Mouse (Mus musculus): ENCODE results near the gene Swi5. TPM values are rescaled to one million over a fixed set of nuclear protein-coding genes. Genes with fewer than 3 reads are reported as not detected.
A peak's percentile ranks its signal among the peaks of the same experiment; 100 is the strongest.

The Swi5 gene
- polyA plus RNA-seq, 1 experiment from 2014 or later, result 419 TPM

DNA sequence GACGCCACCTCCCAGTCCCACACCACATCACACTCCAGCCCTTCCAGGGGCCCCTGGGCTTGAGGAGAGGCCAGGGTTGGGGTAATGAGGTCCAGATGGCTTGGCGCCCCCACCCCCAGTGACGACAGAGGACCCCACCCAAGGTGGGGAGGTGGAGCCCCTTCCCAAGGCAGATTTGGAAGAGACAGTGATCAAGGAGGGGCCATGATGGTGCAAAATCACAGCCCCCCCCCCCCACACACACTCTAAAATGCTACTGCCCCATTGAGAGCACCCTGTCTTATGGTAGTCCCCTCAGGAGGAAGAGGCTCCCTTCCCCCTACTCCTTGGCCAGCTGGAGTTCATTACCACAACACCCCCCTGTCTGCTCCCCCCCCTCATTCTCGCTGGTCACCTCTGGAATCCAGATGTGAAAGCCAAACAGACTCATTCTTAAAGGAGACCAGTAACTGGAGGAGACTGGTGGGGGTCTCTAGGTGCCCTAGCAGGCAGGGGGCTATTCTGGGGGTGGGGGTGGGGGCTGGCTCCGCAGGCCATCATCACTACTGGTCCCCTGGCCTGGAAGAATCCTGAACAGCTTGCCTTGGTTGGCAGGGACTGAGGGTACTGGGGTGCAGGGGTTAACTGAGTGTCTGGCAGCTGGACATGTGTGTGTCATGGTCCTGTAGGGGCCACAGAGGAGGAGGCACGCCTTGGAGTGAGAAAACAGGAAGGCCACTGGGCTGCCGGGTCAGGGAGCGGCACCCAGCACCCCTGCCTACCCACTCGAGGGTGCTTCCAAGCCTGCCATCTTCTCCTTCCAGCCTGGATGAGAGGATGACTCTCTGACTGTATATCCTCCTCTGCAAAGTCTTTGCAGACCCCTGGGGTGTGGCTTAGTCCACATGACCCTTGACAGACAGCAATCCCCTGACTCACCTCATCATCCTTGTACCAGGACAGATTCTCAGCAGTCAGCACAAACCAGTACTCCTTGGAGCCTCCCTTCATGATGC, 32.0 kb upstream of the Swi5 start:
- no peaks in the 10 kb centered on the region for H3K27me3 ChIP-seq
- H3K4me3 ChIP-seq (replicated peaks), result no peak overlapping the region
- H3K9me3 ChIP-seq (replicated peaks), result no peaks in the 10 kb centered on the region
- no peaks in the 10 kb centered on the region for H3K36me3 ChIP-seq
- no peak for ATAC-seq (replicated peaks; ENCODE audit: low FRiP score)
- no peak overlapping the region for H3K9ac ChIP-seq
- WGBS, result 21% methylated on average over 9 of the region's 9 CpGs
- H3K4me2 ChIP-seq, result peak overlapping the region; percentile 58
- peaks cover 57% of the 10 kb centered on the region for H3K4me1 ChIP-seq
- H3K27ac ChIP-seq, result peak overlapping the region; percentile 93

DNA sequence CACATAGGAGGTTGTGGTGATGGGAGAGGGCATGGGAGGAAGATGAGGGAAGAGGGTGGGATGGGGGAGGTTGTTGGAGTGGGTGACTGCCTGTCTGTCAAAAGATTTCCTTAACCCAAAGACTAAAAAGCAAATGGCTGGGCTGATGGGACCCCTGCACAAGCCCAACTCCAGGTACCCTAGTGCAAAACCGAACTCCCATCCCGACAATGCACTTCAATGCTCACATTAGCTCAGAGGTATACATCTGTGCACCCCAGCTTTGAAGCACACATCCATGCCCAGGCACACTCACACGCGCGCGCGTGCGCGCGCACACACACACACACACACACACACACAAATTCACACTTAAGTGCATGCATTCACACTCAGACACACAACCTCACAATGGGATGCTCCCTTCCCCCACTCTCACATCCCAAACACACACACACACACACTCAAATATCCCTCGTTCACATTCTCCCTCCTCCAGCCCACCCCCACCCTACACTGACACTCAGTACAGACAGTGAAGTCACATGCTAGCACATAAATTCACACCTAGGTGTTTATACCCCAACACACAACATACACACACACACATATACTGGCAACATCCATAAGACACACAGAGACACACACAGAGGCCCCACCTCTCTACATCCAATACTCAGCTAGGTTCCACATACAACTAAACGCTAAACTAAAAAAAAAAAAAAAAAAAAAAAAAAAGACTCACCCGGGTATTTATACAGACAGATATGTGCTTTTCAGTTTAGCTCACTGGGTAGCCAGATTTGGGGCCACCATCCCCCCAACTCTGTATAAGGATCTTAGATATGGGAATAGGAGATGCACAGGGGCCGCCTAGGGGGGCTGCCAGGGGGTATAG, 31.1 kb upstream of the Swi5 start:
- ATAC-seq (replicated peaks; ENCODE audit: low FRiP score), result no peak
- no peaks in the 10 kb centered on the region for H3K27me3 ChIP-seq
- H3K27ac ChIP-seq, result peak overlapping the region; percentile 93
- no peaks in the 10 kb centered on the region for H3K9me3 ChIP-seq (replicated peaks)
- H3K4me3 ChIP-seq (replicated peaks), result peak overlapping the region; percentile 42
- peak overlapping the region; percentile 36 for H3K9ac ChIP-seq
- peaks cover 60% of the 10 kb centered on the region for H3K4me1 ChIP-seq
- no peaks in the 10 kb centered on the region for H3K36me3 ChIP-seq
- WGBS, result 58% methylated on average over 14 of the region's 14 CpGs
- peak overlapping the region; percentile 58 for H3K4me2 ChIP-seq

DNA sequence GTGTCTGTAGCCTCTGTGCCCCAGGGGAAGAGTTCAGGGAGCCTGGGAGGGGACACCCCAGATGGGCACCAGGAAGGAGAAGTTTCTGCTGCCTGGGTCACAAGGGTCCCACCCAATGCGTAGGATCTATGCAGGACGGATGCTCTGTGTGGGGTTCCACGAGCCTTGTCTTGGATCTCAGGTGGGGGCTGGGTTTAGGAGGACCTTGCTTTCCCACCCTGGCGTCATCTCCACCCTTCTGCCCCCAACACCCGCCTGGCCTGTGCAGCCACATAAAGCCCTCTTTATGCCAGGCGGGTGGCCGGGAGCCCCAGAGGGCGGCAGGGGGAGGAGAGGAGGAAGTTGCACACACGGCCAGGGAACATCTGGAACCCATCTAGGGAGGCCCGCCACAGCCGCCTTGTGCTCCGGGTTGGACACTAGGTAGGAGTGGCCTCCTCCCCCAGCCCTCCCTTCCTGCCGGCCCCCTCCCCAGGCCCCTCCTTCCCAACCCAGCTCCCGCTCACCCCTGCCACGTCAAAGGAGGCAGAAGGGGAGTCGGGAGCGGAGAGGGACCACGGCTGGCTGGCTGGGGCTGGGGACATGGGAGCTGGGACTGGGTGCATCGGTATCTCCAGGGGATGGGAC, 30.0 kb upstream of the Swi5 start:
- Histone ChIP-seq H3K9me3 (replicated peaks) (no peaks in the 10 kb centered on the region), H3K4me1 (peaks cover 60% of the 10 kb centered on the region), H3K27ac (peak overlapping the region; percentile 93), H3K4me3 (replicated peaks) (peak overlapping the region; percentile 42), H3K27me3 (no peaks in the 10 kb centered on the region), H3K9ac (peak overlapping the region; percentile 36), H3K4me2 (peak overlapping the region; percentile 58), H3K36me3 (no peaks in the 10 kb centered on the region)
- WGBS, result 3% methylated on average over 18 of the region's 19 CpGs
- peak; percentile 89 for ATAC-seq (replicated peaks; ENCODE audit: low FRiP score)

DNA sequence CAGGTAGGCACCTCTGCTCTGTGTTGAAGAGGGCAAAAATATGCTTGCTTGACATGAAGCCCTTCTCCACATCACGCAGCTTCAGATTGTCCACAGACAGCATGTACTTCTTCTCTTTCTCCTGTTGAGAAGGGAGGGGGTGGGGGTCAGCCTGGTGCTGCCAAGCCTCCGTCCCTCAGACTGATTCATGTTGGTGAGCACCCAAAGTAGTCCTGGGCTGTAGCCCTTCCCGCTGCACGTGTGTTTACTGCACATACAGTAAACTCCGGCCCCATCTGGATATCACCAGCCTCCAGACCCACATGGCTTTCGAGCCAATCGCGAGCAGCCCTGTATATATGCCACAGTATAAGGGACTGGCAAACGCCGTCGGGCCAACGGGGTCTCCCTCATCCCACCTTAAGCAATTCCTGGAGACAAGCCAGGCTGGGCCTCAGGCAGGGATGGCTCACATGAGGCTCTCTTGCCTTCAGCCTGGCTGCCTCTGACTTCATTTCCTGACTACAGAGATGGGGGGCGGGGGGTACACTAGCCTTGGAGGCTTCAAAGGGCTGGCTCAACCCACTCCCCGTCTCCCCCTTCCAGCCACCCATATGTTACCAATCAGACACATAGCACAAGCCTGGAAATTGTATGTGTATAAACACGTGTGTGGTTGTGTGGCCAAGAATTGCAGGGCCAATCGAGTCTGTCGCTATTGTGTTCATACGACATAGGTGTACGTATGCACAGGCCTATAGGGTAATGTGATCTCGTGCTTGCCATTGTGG, 29.2 kb upstream of the Swi5 start:
- Histone ChIP-seq H3K9me3 (replicated peaks) (no peaks in the 10 kb centered on the region), H3K36me3 (no peaks in the 10 kb centered on the region), H3K4me2 (peak overlapping the region; percentile 58), H3K27me3 (no peaks in the 10 kb centered on the region), H3K4me1 (peaks cover 67% of the 10 kb centered on the region), H3K9ac (no peak overlapping the region), H3K4me3 (replicated peaks) (no peak overlapping the region), H3K27ac (peak overlapping the region; percentile 93)
- 48% methylated on average over 20 of the region's 20 CpGs for WGBS
- no peak for ATAC-seq (replicated peaks; ENCODE audit: low FRiP score)

DNA sequence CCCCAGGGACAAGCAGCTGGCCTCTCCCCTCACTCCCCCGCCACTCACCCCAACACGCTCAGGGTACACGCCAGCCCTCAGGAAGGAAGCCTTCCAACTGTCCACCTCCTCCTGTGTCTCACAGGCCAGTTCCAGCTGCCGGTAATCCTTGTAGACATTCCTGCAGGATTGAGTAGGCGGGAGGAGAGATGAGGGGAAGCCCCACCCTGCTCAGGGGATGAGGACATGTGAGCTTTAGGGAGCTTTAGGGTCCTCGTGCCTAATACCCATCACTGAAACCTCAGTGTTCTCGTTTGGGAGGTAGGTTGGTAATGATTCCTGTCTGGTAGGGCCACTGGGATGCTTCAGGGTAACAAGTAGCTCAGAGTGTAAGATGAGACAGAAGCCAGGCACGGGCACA, 27.9 kb upstream of the Swi5 start:
- ATAC-seq (replicated peaks; ENCODE audit: low FRiP score), result no peak
- Histone ChIP-seq H3K4me2 (peak overlapping the region; percentile 28; the same call in 1 of the 2 replicates), H3K27me3 (no peaks in the 10 kb centered on the region), H3K9ac (no peak overlapping the region), H3K36me3 (no peaks in the 10 kb centered on the region), H3K4me3 (replicated peaks) (no peak overlapping the region), H3K27ac (peak overlapping the region; percentile 93), H3K4me1 (peaks cover 80% of the 10 kb centered on the region), H3K9me3 (replicated peaks) (no peaks in the 10 kb centered on the region)
- 10% methylated on average over 8 of the region's 8 CpGs for WGBS

DNA sequence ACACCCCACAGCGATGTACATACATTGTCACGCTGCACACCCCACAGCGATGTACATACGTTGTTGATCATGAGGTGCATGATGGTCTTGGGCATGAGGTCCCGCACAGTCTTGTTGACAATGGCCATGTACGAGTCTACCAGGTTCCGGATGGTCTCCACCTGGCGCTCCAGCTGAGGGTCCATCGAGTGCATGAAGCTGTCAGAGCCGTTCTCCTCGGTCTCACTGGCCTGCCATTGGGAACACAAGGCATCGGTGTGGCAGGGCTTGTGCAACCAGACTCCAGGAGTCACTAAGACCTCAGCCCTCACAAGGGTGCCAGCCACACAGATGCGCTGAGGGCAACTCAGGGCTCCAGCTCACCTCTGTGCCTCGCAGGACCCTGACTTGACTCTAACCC, 27.0 kb upstream of the Swi5 start:
- Histone ChIP-seq H3K36me3 (no peaks in the 10 kb centered on the region), H3K4me1 (peaks cover 78% of the 10 kb centered on the region), H3K27ac (0 out of 2 replicates have a peak overlapping the region, but pooled peaks have one; percentile 5), H3K9me3 (replicated peaks) (no peaks in the 10 kb centered on the region), H3K4me3 (replicated peaks) (no peak overlapping the region), H3K27me3 (no peaks in the 10 kb centered on the region), H3K9ac (no peak overlapping the region), H3K4me2 (no peak overlapping the region)
- WGBS, result 94% methylated on average over 14 of the region's 14 CpGs
- no peak for ATAC-seq (replicated peaks; ENCODE audit: low FRiP score)

DNA sequence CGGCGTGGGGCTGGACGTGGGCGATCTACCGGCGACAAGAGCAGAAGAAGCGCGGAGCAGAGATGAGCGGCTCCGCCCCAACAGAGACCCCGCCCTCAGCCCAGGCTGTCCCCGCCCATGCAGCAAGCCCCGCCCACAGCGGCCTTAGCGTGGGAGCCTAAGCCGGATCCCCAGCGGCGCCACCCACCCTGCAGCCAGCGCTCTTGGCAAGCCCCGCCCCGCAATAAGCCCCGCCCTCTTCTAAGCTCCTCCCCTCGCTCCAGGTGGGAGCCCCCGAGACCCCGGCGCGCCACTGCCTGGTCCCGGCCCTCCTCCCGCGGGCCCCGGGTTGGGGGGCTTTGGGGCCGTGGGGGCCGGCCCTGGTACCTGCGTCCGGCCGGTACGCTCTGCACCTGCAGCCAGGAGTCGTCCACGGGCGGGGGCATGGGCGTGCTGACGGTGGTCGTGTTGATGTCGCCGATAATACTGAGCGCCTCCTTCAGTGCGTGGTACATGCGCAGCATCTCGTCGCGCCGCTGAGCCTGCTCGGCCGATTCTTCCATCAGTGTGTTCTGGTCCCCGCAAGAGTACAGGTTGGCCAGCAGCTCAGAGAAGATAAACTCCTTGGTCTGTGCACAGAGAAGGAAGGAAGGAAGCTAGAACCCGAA, 24.6 kb upstream of the Swi5 start:
- Histone ChIP-seq H3K27me3 (no peaks in the 10 kb centered on the region), H3K9ac (peak overlapping the region; percentile 78), H3K27ac (0 out of 2 replicates have a peak overlapping the region, but pooled peaks have one; percentile 29), H3K9me3 (replicated peaks) (no peaks in the 10 kb centered on the region), H3K4me2 (peak overlapping the region; percentile 100), H3K4me1 (peaks cover 54% of the 10 kb centered on the region), H3K36me3 (peaks cover 17% of the 10 kb centered on the region), H3K4me3 (replicated peaks) (peak overlapping the region; percentile 77)
- under 1% methylated on average over 43 of the region's 56 CpGs for WGBS
- ATAC-seq (replicated peaks; ENCODE audit: low FRiP score), result peak; percentile 82

DNA sequence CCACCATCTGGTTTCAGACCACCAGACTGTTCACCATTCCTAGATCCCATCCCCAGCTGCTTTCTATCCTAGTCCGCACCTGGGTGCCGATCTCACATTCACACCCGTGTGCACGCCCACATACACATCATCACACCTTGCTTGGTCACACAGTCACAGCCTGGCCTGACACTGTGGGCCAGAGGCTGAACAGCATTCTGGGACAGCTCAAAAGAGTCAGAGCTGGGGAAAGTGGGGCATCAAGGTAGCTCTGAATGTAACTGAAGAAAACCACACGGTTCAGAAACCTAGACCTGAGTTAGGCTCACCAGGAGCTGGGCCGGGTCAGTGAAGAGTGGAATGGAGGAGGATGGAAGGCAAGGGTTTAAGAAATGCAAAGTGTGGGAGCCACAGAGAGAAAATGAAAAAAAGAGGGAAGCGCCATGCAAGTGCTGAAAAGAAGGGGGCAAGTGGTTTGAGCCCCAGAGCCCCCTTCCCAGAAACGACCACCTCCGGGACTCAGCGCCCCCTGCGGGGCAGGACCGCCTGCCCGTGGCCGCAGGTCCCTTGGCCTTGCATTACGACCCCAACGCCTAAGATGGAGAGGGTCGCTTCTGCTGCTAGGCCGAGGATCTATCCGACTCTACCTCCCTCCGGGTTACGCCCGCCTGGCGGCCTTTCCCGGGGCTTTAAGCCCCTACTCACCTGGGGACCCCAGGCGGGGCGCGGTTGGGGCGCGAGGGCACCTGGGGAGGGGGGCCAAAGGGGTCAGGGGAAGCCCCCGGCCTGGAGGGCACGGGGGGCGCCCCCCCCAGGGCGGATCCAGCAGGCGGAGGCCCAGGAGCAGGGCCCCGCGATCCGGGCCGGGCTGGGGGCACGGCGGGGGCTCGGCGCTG, 23.8 kb upstream of the Swi5 start:
- Histone ChIP-seq H3K27ac (no peak overlapping the region), H3K9ac (peak overlapping the region; percentile 78), H3K4me2 (peak overlapping the region; percentile 100), H3K4me3 (replicated peaks) (peak overlapping the region; percentile 77), H3K27me3 (no peaks in the 10 kb centered on the region), H3K4me1 (peaks cover 46% of the 10 kb centered on the region), H3K9me3 (replicated peaks) (no peaks in the 10 kb centered on the region), H3K36me3 (peaks cover 25% of the 10 kb centered on the region)
- 7% methylated on average over 39 of the region's 42 CpGs for WGBS
- 0 out of 2 replicates have a peak, but pooled peaks have one; percentile 3 for ATAC-seq (replicated peaks; ENCODE audit: low FRiP score)

DNA sequence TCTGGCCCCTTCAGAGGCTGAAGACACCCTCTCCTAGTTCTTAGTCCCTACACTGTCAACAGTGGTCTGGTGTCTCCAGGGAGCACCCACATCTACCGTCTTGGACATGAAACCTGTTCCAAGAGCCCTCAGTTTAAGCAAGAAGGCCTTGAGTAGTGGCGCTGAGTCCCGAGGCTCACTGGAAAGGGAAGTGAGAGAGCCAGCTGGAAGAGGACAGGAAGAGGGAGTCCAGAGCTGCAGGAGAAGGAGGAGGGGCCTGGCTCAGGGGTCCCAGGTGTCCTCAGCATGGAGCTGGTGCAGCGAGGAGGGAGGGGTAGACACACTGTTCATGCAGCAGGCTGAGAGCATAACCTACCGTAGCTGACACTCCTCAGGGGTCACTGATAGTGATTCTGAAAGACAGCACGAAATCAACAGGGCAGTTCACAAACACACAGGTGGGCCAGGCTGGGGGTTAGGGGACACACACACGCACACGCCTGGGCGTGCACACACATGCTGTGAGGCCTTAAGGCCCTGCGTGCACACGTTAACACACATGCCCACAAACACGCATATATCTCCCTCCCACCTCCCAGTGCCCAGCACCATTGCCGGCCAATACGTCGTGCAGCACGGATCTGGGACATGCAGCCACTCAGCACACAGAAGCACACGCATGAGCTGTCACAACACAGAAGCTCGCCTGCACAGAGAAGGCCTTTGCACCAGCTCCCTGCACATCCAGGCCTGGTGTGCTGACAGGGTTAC, 22.4 kb upstream of the Swi5 start:
- Histone ChIP-seq H3K9me3 (replicated peaks) (no peaks in the 10 kb centered on the region), H3K36me3 (peaks cover 39% of the 10 kb centered on the region), H3K4me3 (replicated peaks) (no peak overlapping the region), H3K27me3 (no peaks in the 10 kb centered on the region), H3K9ac (no peak overlapping the region), H3K4me1 (peaks cover 33% of the 10 kb centered on the region), H3K4me2 (no peak overlapping the region), H3K27ac (no peak overlapping the region)
- WGBS, result 82% methylated on average over 18 of the region's 18 CpGs
- ATAC-seq (replicated peaks; ENCODE audit: low FRiP score), result no peak
